Mouse (Mus musculus) testis, adult 10 weeks (tissue): ENCODE data around the gene Gm20835. TPM values are rescaled to one million over a fixed set of nuclear protein-coding genes. Genes with fewer than 3 reads are reported as not detected.

Source experiments
- polyA plus RNA-seq: library from polyadenylated mRNA; stranded (reverse); fragments of 350-450 nt; fragmentation: Illumina TruSeq; extraction: RNeasy Lipid Tissue Mini Kit (QIAGEN cat#74804); gene quantifications from one replicate; pipeline ENCODE4 v1.2.3, GENCODE M21; 2014; ENCODE audit warnings: low read depth, low replicate concordance

Gm20835 gene
- not detected for polyA plus RNA-seq

GRCm38 (mm10) chrY:36735190-36735589 lies at the start of gene Gm20835:
TSS of gene Gm20835 (minus strand) at chrY:36735290.

